Mouse (Mus musculus): ENCODE results near the gene Hus1. TPM values are rescaled to one million over a fixed set of nuclear protein-coding genes. Genes with fewer than 3 reads are reported as not detected.

The Hus1 gene
- polyA plus RNA-seq, 1 experiment from 2014 or later, result 29.1 TPM

GRCm38 (mm10) chr11:9048011-9048702 is 37.2 kb upstream of the Hus1 start, which contains the start of gene Gm11992:
Gene Gm11992 (plus strand): TSS chr11:9048594.
- Histone ChIP-seq H3K27ac (ENCODE audit: low read depth, low read length) (no peak within 1 kb of the TSS), H3K4me2 (ENCODE audit: low read depth, low read length, severe bottlenecking) (peak within 1 kb of the TSS; percentile 96), H3K9me3 (ENCODE audit: control insufficient read depth, low read length) (no peaks in the 10 kb centered on the region), H3K36me3 (ENCODE audit: control insufficient read depth, insufficient read depth, low read length) (no peaks in the 10 kb centered on the region), H3K4me3 (ENCODE audit: low read depth, low read length) (peak within 1 kb of the TSS; percentile 46), H3K9ac (ENCODE audit: low read length) (peak within 1 kb of the TSS; percentile 54), H3K27me3 (ENCODE audit: control insufficient read depth, insufficient read depth, low read length) (peaks cover 5% of the 10 kb centered on the region; the same call in 1 of the 2 replicates), H3K4me1 (replicated peaks; ENCODE audit: control insufficient read depth, insufficient read depth, low read length) (0 out of 2 replicates have a peak, but pooled peaks cover 2% of the 10 kb centered on the region)
- WGBS, result 5% methylated on average over 21 of the region's 21 CpGs
- peak; percentile 100 for ATAC-seq (replicated peaks; ENCODE audit: low FRiP score)
- peak; percentile 92 for DNase-seq (ENCODE audit: low spot score)

DNA sequence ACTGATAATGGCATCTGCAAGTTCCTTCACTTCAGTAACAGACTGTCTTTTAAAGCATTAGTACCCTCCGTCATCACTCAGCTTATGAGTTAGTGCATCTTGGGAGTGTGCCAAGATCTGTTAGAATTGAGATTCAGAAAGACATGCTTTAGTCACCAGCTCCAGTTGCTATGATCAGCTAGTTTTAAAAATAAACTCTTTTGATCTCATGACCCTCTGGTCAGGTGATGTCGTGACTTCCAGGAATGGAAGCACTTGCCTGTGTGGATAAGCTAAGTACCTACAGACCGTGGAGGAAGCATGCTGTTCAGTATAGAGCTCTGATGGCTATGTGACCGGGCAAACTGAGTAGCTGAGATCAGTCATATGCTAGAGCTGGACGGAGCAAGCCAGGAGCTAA is 36.1 kb upstream of the Hus1 start:
- ATAC-seq (replicated peaks; ENCODE audit: low FRiP score) (no peak), DNase-seq (ENCODE audit: low spot score) (no peak)
- Histone ChIP-seq H3K36me3 (ENCODE audit: control insufficient read depth, insufficient read depth, low read length) (no peaks in the 10 kb centered on the region), H3K9ac (ENCODE audit: low read length) (no peak overlapping the region), H3K4me3 (ENCODE audit: low read depth, low read length) (no peak overlapping the region), H3K9me3 (ENCODE audit: control insufficient read depth, low read length) (no peaks in the 10 kb centered on the region), H3K4me1 (replicated peaks; ENCODE audit: control insufficient read depth, insufficient read depth, low read length) (0 out of 2 replicates have a peak, but pooled peaks cover 2% of the 10 kb centered on the region), H3K4me2 (ENCODE audit: low read depth, low read length, severe bottlenecking) (no peak overlapping the region), H3K27ac (ENCODE audit: low read depth, low read length) (no peak overlapping the region), H3K27me3 (ENCODE audit: control insufficient read depth, insufficient read depth, low read length) (peaks cover 5% of the 10 kb centered on the region; the same call in 1 of the 2 replicates)
- 87% methylated on average over 5 of the region's 5 CpGs for WGBS

GRCm38 (mm10) chr11:9046546-9046945 is 35.6 kb upstream of the Hus1 start:
- no peak overlapping the region for H3K4me3 ChIP-seq (ENCODE audit: low read depth, low read length)
- no peak overlapping the region for H3K4me2 ChIP-seq (ENCODE audit: low read depth, low read length, severe bottlenecking)
- peaks cover 5% of the 10 kb centered on the region; the same call in 1 of the 2 replicates for H3K27me3 ChIP-seq (ENCODE audit: control insufficient read depth, insufficient read depth, low read length)
- 0 out of 2 replicates have a peak, but pooled peaks cover 2% of the 10 kb centered on the region for H3K4me1 ChIP-seq (replicated peaks; ENCODE audit: control insufficient read depth, insufficient read depth, low read length)
- DNase-seq (ENCODE audit: low spot score) (no peak), ATAC-seq (replicated peaks; ENCODE audit: low FRiP score) (no peak)
- H3K9ac ChIP-seq (ENCODE audit: low read length), result no peak overlapping the region
- no peaks in the 10 kb centered on the region for H3K36me3 ChIP-seq (ENCODE audit: control insufficient read depth, insufficient read depth, low read length)
- no peak overlapping the region for H3K27ac ChIP-seq (ENCODE audit: low read depth, low read length)
- H3K9me3 ChIP-seq (ENCODE audit: control insufficient read depth, low read length), result no peaks in the 10 kb centered on the region
- WGBS, result 91% methylated on average over 2 of the region's 2 CpGs

GRCm38 (mm10) chr11:9031530-9031929 is 20.5 kb upstream of the Hus1 start:
- no peak overlapping the region for H3K27ac ChIP-seq (ENCODE audit: low read depth, low read length)
- ATAC-seq (replicated peaks; ENCODE audit: low FRiP score) (no peak), DNase-seq (ENCODE audit: low spot score) (no peak)
- no peak overlapping the region for H3K9ac ChIP-seq (ENCODE audit: low read length)
- no peaks in the 10 kb centered on the region for H3K9me3 ChIP-seq (ENCODE audit: control insufficient read depth, low read length)
- H3K4me2 ChIP-seq (ENCODE audit: low read depth, low read length, severe bottlenecking), result no peak overlapping the region
- H3K36me3 ChIP-seq (ENCODE audit: control insufficient read depth, insufficient read depth, low read length), result no peaks in the 10 kb centered on the region
- no peaks in the 10 kb centered on the region for H3K4me1 ChIP-seq (replicated peaks; ENCODE audit: control insufficient read depth, insufficient read depth, low read length)
- 90% methylated on average over 2 of the region's 2 CpGs for WGBS
- no peaks in the 10 kb centered on the region for H3K27me3 ChIP-seq (ENCODE audit: control insufficient read depth, insufficient read depth, low read length)
- H3K4me3 ChIP-seq (ENCODE audit: low read depth, low read length), result no peak overlapping the region

DNA sequence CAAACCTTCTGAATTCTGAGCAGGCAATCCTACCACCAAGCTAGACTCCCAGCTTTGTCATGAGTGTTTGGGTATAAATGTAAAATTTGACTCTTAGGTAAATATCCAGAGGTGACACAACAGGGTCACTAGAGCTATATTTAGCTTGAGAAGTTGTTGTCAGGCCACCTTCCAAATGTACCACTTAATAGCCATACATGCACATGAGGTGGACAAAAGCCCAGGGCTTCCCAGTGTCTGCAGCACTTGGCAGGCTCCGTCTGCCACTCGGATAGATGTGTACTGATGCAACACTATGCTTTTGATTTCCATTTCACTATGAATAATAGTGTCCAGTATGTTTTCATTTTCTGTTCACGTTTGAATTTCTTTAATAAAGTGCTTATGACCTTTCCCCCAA is 14.2 kb upstream of the Hus1 start:
- ATAC-seq (replicated peaks; ENCODE audit: low FRiP score) (no peak), DNase-seq (ENCODE audit: low spot score) (no peak)
- no peaks in the 10 kb centered on the region for H3K27me3 ChIP-seq (ENCODE audit: control insufficient read depth, insufficient read depth, low read length)
- whole genome bisulfite sequencing, result 78% methylated on average over 3 of the region's 3 CpGs
- H3K27ac ChIP-seq (ENCODE audit: low read depth, low read length), result no peak overlapping the region
- H3K4me2 ChIP-seq (ENCODE audit: low read depth, low read length, severe bottlenecking), result no peak overlapping the region
- H3K9ac ChIP-seq (ENCODE audit: low read length), result no peak overlapping the region
- no peaks in the 10 kb centered on the region for H3K4me1 ChIP-seq (replicated peaks; ENCODE audit: control insufficient read depth, insufficient read depth, low read length)
- no peak overlapping the region for H3K4me3 ChIP-seq (ENCODE audit: low read depth, low read length)
- no peaks in the 10 kb centered on the region for H3K9me3 ChIP-seq (ENCODE audit: control insufficient read depth, low read length)
- H3K36me3 ChIP-seq (ENCODE audit: control insufficient read depth, insufficient read depth, low read length), result no peaks in the 10 kb centered on the region

- 84% methylated on average over 7 of the region's 7 CpGs for WGBS
- Histone ChIP-seq H3K4me2 (ENCODE audit: low read depth, low read length, severe bottlenecking) (no peak overlapping the region), H3K9me3 (ENCODE audit: control insufficient read depth, low read length) (no peaks in the 10 kb centered on the region), H3K9ac (ENCODE audit: low read length) (no peak overlapping the region), H3K27ac (ENCODE audit: low read depth, low read length) (no peak overlapping the region), H3K27me3 (ENCODE audit: control insufficient read depth, insufficient read depth, low read length) (no peaks in the 10 kb centered on the region), H3K4me3 (ENCODE audit: low read depth, low read length) (no peak overlapping the region), H3K36me3 (ENCODE audit: control insufficient read depth, insufficient read depth, low read length) (no peaks in the 10 kb centered on the region), H3K4me1 (replicated peaks; ENCODE audit: control insufficient read depth, insufficient read depth, low read length) (no peaks in the 10 kb centered on the region)
- DNase-seq (ENCODE audit: low spot score) (no peak), ATAC-seq (replicated peaks; ENCODE audit: low FRiP score) (no peak)
These were observed 13.8 kb upstream of the Hus1 start for GRCm38 (mm10) chr11:9024782-9025181.

- no peak for ATAC-seq (replicated peaks; ENCODE audit: low FRiP score)
- Histone ChIP-seq H3K4me1 (replicated peaks; ENCODE audit: control insufficient read depth, insufficient read depth, low read length) (no peaks in the 10 kb centered on the region), H3K36me3 (ENCODE audit: control insufficient read depth, insufficient read depth, low read length) (no peaks in the 10 kb centered on the region), H3K9me3 (ENCODE audit: control insufficient read depth, low read length) (no peaks in the 10 kb centered on the region), H3K9ac (ENCODE audit: low read length) (no peak overlapping the region), H3K27me3 (ENCODE audit: control insufficient read depth, insufficient read depth, low read length) (no peaks in the 10 kb centered on the region), H3K4me3 (ENCODE audit: low read depth, low read length) (no peak overlapping the region), H3K4me2 (ENCODE audit: low read depth, low read length, severe bottlenecking) (no peak overlapping the region), H3K27ac (ENCODE audit: low read depth, low read length) (no peak overlapping the region)
- no peak for DNase-seq (ENCODE audit: low spot score)
- WGBS, result 95% methylated on average over 5 of the region's 5 CpGs
These were observed 9.2 kb upstream of the Hus1 start for GRCm38 (mm10) chr11:9020207-9020606.

DNA sequence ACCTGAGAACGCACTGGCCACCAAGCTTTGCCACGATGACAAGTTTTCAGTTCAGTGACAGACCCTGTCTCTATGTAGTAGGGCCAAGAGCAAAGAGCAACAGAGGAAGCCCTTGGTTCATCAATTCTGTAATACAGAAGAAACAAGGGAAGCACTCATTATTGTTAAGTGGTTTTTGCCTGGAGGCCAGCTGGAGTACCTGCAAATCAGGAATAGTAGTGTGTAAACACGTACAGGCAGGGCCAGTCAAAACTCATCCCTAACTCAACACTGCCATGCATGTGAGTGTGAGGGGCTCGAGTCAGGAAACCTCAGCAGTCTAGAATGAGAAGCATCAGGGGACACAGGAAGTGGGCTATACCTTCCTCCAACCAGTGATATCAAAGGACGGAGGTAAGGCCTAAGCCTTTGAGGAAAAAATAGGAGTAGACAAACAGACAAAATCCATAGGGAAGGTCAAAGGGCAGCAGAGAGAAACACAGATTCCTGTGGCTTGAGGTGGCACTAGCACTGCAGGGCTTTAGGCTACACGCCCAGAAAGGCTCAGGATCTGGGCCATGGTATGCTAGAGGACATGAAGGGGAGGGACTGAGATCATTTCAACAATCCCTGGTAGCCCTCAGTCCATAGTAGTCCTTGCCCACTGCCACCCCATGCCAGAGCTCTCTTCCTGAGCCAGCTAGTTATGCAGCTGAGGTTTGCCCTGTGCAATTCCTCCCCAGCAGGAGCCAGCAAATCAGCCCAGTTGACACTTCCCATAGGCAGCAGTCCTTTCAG is 7.7 kb upstream of the Hus1 start:
- no peak overlapping the region for H3K4me2 ChIP-seq (ENCODE audit: low read depth, low read length, severe bottlenecking)
- no peak overlapping the region for H3K27ac ChIP-seq (ENCODE audit: low read depth, low read length)
- no peak overlapping the region for H3K4me3 ChIP-seq (ENCODE audit: low read depth, low read length)
- ATAC-seq (replicated peaks; ENCODE audit: low FRiP score) (no peak), DNase-seq (ENCODE audit: low spot score) (no peak)
- no peaks in the 10 kb centered on the region for H3K27me3 ChIP-seq (ENCODE audit: control insufficient read depth, insufficient read depth, low read length)
- no peak overlapping the region for H3K9ac ChIP-seq (ENCODE audit: low read length)
- no peaks in the 10 kb centered on the region for H3K9me3 ChIP-seq (ENCODE audit: control insufficient read depth, low read length)
- H3K36me3 ChIP-seq (ENCODE audit: control insufficient read depth, insufficient read depth, low read length), result no peaks in the 10 kb centered on the region
- WGBS, result 72% methylated on average over 6 of the region's 6 CpGs
- no peaks in the 10 kb centered on the region for H3K4me1 ChIP-seq (replicated peaks; ENCODE audit: control insufficient read depth, insufficient read depth, low read length)

Data from forebrain, embryonic 11.5 days (tissue).